Mouse (Mus musculus) lung, adult 2 months (tissue): ENCODE results near the gene Coro2b.

Experiments
- CTCF ChIP-seq: fragments of 200-500 bp; IDR thresholded peaks from 2 replicates; pipeline ENCODE4 v1.5.1; 2011; ENCODE audit warnings: mild to moderate bottlenecking, low read length, control low read depth; ENCODE audit not compliant: insufficient read depth
- POLR2A ChIP-seq: fragments of 200-500 bp; IDR thresholded peaks from 2 replicates; pipeline ENCODE4 v1.6.1; 2011; ENCODE audit warnings: low read depth, mild to moderate bottlenecking, control low read depth, low read length, borderline replicate concordance; ENCODE audit errors: extremely low read depth

GRCm38 (mm10) chr9:62382519-62383084 is 154.2 kb downstream of the Coro2b start:
- TF ChIP-seq CTCF (no peak), POLR2A (no peak)
